Mouse (Mus musculus) embryonic facial prominence, embryonic 12.5 days (tissue): ENCODE results near the gene Isy1. TPM values are rescaled to one million over a fixed set of nuclear protein-coding genes. Genes with fewer than 3 reads are reported as not detected.

Experiments
- ATAC-seq: fragments of 200-750 bp; cut with Nextera tagmentation; 2 replicates; pipeline ENCODE4 v1.8.0; 2017; ENCODE audit not compliant: insufficient number of reproducible peaks, insufficient read depth, low FRiP score, low TSS enrichment
- H3K27ac ChIP-seq: fragments of 300-500 bp; sonication (generic); 2 replicates; pipeline ENCODE4 v1.5.1; 2016; ENCODE audit warnings: mild to moderate bottlenecking
- H3K27me3 ChIP-seq: fragments of 300-500 bp; sonication (generic); 2 replicates; pipeline ENCODE4 v1.6.1; 2016; ENCODE audit warnings: mild to moderate bottlenecking, moderate library complexity
- H3K36me3 ChIP-seq: fragments of 300-500 bp; sonication (generic); 2 replicates; pipeline ENCODE4 v1.6.1; 2016; ENCODE audit warnings: mild to moderate bottlenecking
- H3K4me1 ChIP-seq: fragments of 300-500 bp; sonication (generic); 2 replicates; pipeline ENCODE4 v1.6.1; 2016
- H3K4me2 ChIP-seq: fragments of 300-500 bp; sonication (generic); replicated peaks from 2 replicates; pipeline ENCODE4 v1.6.1; 2016; ENCODE audit warnings: mild to moderate bottlenecking, moderate library complexity
- H3K4me3 ChIP-seq: fragments of 300-500 bp; sonication (generic); 2 replicates; pipeline ENCODE4 v1.5.1; 2016; ENCODE audit warnings: mild to moderate bottlenecking
- H3K9ac ChIP-seq: fragments of 300-500 bp; sonication (generic); 2 replicates; pipeline ENCODE4 v1.6.1; 2016; ENCODE audit warnings: mild to moderate bottlenecking, moderate library complexity
- H3K9me3 ChIP-seq: fragments of 300-500 bp; sonication (generic); 2 replicates; pipeline ENCODE4 v1.6.1; 2016; ENCODE audit warnings: mild to moderate bottlenecking, moderate library complexity
- WGBS: fragments of 180-500 bp; shearing (Covaris S2); methylation state at CpG from one replicate; pipeline ENCODE4 v1.1.7; 2016; 5-methylcytosine and 5-hydroxymethylcytosine counted together
- polyA plus RNA-seq: library from polyadenylated mRNA; unstranded; fragments of >200 nt; fragmentation: Nextera tagmentation; extraction: Ambion mirVana; gene quantifications from 2 replicates; pipeline ENCODE4 v1.2.1, GENCODE M21; 2016

Gene Isy1
- polyA plus RNA-seq, 1 experiment from 2014 or later = 60.5 TPM

DNA sequence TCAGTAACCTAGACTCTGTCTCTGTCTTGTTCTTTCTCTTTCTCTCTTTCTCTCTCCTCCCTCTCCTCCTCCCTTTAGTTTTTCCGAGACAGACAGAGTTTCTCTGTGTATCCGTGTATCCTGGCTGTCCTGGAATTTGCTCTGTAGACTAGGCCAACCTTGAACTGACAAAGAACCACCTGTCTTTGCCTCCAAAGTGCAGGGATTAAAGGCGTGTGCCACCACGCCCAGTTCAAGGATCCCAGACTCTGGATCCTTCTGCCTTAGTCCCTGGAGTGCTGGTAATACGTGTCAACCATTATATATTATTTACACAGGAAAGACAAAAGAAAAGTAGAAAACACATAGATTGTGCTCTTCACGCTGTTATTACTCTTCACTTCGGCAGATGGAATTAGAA is 32.6 kb upstream of the Isy1 start:
- H3K9ac ChIP-seq = no peak overlapping the region
- H3K4me2 ChIP-seq = no peak overlapping the region
- no peak for ATAC-seq
- H3K27ac ChIP-seq = no peak overlapping the region
- H3K27me3 ChIP-seq = no peaks in the 10 kb centered on the region
- H3K4me1 ChIP-seq = no peaks in the 10 kb centered on the region
- no peak overlapping the region for H3K4me3 ChIP-seq
- no peaks in the 10 kb centered on the region for H3K9me3 ChIP-seq
- no peaks in the 10 kb centered on the region for H3K36me3 ChIP-seq
- 87% methylated on average over 7 of the region's 7 CpGs for whole genome bisulfite sequencing

DNA sequence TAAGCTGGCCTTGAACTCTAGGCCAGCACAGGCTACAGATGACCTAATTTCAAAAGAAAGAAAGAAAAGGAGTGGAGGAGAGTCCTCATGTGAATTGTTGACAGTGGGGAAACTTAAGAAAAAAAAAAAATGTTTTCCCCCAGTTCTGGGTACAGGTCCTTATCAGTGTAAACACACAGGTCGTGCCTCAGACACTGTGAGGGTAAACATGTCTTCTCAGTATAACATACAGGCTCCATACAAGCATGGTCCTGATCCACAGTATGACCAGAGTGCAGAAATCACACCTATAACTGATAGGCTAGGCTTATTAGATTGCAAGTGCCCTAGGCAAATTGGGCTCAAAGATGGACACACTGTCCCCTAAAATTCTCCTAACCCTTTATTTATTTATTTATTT is 31.8 kb upstream of the Isy1 start:
- Histone ChIP-seq H3K4me1 (no peaks in the 10 kb centered on the region), H3K4me3 (no peak overlapping the region), H3K27me3 (no peaks in the 10 kb centered on the region), H3K9me3 (no peaks in the 10 kb centered on the region), H3K9ac (no peak overlapping the region), H3K4me2 (no peak overlapping the region), H3K27ac (no peak overlapping the region), H3K36me3 (no peaks in the 10 kb centered on the region)
- 87% methylated on average over 1 of the region's 1 CpGs for WGBS
- no peak for ATAC-seq

DNA sequence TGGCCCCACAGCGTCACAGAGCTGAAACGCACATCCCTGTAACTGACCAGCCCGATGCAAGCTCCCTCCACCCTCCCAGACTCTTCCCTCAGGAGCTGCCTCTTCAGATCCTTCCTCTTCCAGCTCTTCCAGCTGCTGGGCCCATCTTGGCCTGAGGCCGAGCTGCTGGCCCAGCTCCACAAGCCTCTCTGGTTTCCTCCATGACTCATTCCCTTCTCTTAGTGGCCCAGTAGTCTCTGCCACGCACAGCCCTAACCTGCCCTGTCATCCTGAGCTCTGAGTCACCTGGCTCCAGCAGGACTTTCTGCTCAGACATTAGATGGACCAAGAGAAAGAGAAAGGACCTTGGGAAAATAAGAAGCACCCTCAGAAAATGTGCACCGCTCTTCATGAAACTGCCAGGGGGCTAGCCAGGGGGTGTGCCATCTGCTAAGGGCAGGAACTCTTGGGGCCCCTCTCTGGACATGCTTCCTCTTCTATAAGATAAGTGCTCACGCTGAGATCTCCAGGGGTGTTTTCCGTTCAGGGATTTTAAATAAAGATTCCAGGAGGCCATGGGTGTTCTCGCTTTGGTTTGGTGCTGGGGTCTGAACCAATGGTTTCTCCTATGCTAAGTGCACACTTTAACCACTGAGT is 30.4 kb upstream of the Isy1 start:
- no peak overlapping the region for H3K4me2 ChIP-seq
- no peak overlapping the region for H3K4me3 ChIP-seq
- H3K9me3 ChIP-seq = no peaks in the 10 kb centered on the region
- no peak overlapping the region for H3K27ac ChIP-seq
- H3K27me3 ChIP-seq = no peaks in the 10 kb centered on the region
- H3K9ac ChIP-seq = no peak overlapping the region
- no peaks in the 10 kb centered on the region for H3K4me1 ChIP-seq
- no peaks in the 10 kb centered on the region for H3K36me3 ChIP-seq
- ATAC-seq = no peak
- WGBS = 75% methylated on average over 9 of the region's 9 CpGs

DNA sequence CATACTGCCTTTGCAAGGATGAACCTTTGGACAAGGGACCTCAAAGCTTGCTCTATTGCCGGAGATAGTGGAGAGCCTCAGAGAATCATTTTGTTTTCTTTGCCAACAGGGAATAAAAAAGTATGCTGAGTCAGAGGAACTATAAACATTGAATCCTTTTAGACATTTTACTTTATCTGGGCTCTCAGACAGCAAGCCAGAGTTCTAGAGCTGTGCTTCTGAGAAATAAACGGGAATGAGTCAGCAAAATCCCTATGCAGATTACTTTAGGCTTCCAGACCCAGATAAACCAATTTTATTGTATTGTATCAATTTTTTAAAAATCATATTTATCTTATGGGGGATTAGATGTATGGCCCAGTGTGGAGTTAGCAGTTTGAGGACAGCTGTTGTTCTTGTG is 28.7 kb upstream of the Isy1 start:
- Histone ChIP-seq H3K36me3 (no peaks in the 10 kb centered on the region), H3K27me3 (no peaks in the 10 kb centered on the region), H3K9me3 (no peaks in the 10 kb centered on the region), H3K4me3 (no peak overlapping the region), H3K9ac (no peak overlapping the region), H3K4me1 (no peaks in the 10 kb centered on the region), H3K4me2 (no peak overlapping the region), H3K27ac (no peak overlapping the region)
- 77% methylated on average over 2 of the region's 2 CpGs for WGBS
- no peak for ATAC-seq

DNA sequence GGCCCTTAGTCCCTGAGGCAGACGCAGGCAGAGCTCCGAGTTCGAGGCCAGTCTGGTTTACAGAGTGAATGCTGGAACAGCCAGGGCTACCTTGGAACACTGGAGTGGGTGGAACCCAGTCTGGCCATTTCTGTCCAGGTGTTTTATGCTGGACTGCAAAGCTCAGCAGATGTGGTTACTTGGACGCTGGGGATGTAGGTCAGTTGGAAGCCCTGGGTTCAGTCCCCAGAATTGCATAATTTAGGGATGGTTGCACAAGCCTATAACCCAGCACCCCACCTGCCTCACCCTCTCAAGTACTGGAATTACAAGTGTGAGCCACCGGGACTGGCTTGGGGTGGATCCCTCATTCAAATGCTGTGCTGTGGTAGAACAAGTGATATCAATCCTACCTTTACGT is 27.6 kb upstream of the Isy1 start:
- Histone ChIP-seq H3K9ac (no peak overlapping the region), H3K27me3 (no peaks in the 10 kb centered on the region), H3K9me3 (no peaks in the 10 kb centered on the region), H3K4me3 (no peak overlapping the region), H3K4me2 (no peak overlapping the region), H3K36me3 (no peaks in the 10 kb centered on the region), H3K27ac (no peak overlapping the region), H3K4me1 (no peaks in the 10 kb centered on the region)
- ATAC-seq = no peak
- WGBS = 83% methylated on average over 6 of the region's 6 CpGs

DNA sequence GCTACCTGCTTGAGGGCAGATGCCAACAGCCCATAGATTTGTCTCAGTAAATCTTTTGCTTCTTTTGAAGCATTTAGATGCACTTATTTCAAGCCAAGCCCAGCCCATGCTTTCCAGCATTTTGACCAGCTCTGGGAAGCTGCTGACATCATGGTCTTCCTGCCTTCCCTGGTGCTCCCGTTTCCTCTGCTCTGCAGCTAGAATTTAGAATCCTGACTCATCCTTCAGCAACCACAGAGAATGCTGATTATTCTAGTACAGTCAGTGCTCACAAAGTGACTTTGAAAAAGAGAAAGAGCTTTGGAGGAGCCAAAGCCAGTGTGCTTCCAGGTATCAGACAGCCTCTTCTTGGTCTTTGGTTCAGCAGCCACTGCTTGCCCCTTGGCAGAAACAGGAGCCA is 18.5 kb upstream of the Isy1 start:
- Histone ChIP-seq H3K36me3 (no peaks in the 10 kb centered on the region), H3K27ac (no peak overlapping the region), H3K4me2 (no peak overlapping the region), H3K9me3 (no peaks in the 10 kb centered on the region), H3K9ac (no peak overlapping the region), H3K4me1 (no peaks in the 10 kb centered on the region), H3K4me3 (no peak overlapping the region), H3K27me3 (no peaks in the 10 kb centered on the region)
- ATAC-seq = no peak
- WGBS = 53% methylated on average over 1 of the region's 1 CpGs

DNA sequence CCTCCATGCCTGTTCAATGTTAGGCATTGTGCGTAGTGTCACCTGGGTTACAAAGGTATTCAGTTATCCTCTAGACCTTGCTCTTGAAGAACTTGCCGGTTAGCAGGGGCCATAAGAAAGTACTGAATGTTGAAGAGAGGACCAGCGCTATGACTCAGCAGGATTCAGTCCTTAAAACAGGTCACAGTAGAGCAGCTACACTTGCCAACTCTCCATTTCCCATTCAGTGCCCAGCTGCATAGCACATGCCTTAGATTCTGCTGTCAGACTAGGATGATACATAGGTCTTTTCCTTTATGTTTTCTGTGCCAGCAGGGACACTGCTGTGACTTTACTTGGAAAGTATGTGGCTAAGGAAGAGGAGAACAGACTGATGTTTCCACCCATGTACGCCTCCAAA is 14.8 kb upstream of the Isy1 start:
- H3K27ac ChIP-seq = no peak overlapping the region

DNA sequence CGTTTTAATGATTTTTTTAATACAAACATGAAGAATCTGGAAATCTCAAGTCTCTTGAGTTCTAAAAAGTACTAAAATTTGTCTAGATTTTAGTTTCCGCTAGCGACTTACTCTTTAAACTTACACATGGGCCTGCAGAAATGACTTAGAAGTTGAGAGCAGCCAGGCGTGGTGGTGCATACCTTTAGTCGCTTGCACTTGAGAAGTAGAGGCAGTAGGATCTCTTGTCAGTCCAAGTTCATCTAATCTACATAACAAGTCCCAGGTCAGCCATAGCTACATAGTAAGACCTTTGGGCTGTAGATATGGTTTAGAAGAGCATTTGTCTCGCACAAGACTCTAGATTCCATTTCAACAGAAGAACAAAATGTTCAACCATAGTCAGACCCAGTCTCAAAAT is 13.3 kb upstream of the Isy1 start:
- whole genome bisulfite sequencing = 81% methylated on average over 6 of the region's 6 CpGs
- no peak overlapping the region for H3K4me3 ChIP-seq
- ATAC-seq = no peak

More for the DNA sequence above, 14.8 kb upstream of the Isy1 start:
- Histone ChIP-seq H3K4me3 (no peak overlapping the region), H3K36me3 (0 out of 2 replicates have a peak, but pooled peaks cover 3% of the 10 kb centered on the region), H3K4me2 (no peak overlapping the region), H3K9me3 (no peaks in the 10 kb centered on the region), H3K9ac (no peak overlapping the region), H3K4me1 (peaks cover 6% of the 10 kb centered on the region), H3K27me3 (no peaks in the 10 kb centered on the region)
- no peak for ATAC-seq
- 88% methylated on average over 4 of the region's 4 CpGs for WGBS

DNA sequence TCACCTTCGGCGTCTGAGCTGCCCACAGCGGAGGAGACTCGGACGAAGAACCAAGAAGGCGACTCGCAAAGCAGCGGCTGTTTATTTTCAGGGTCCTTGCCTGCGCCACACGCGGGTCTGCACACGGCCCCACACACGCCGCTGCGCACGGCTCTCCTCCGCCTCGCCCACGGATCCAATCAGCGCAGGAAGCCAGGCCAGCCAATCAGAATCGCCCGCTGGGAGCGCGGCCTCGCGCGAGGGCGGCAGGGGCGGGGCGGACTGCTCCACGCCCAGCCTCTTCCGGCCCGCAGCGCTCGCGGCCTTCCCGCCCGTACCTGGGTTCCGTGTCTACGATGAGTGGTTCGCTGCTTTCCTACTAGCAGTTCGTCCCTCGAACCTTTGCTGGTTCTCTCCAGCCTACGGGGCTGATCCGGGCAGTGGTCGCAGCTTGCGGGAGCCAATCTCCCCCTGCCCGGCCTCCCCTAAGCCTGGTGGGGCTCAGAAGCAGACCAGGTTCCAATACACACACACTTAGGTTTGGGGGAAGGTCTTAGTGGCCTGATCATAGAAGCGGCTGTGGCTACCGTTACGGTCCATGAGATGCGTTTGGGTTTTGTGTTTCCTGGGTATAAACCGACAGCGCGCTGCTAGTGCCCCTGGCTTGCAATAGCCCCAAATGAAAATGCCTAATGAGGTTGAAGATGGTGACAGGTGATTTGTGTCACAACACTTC is 12.5 kb upstream of the Isy1 start, which contains the start of gene Cnbp:
TSS of gene Cnbp (minus strand) at position 207 of the 715 bp plus-strand sequence.
- Histone ChIP-seq H3K36me3 (0 out of 2 replicates have a peak, but pooled peaks cover 10% of the 10 kb centered on the region), H3K4me1 (peaks cover 24% of the 10 kb centered on the region), H3K9me3 (no peaks in the 10 kb centered on the region), H3K27ac (peak within 1 kb of the TSS; percentile 96), H3K4me3 (peak within 1 kb of the TSS; percentile 100), H3K27me3 (no peaks in the 10 kb centered on the region), H3K9ac (peak within 1 kb of the TSS; percentile 100), H3K4me2 (peak within 1 kb of the TSS; percentile 74)
- peak; percentile 96 for ATAC-seq
- WGBS = under 1% methylated on average over 52 of the region's 55 CpGs

More for the DNA sequence above, 13.3 kb upstream of the Isy1 start:
- no peaks in the 10 kb centered on the region for H3K9me3 ChIP-seq
- no peak overlapping the region for H3K9ac ChIP-seq
- no peaks in the 10 kb centered on the region for H3K27me3 ChIP-seq
- no peak overlapping the region for H3K27ac ChIP-seq
- H3K36me3 ChIP-seq = 0 out of 2 replicates have a peak, but pooled peaks cover 8% of the 10 kb centered on the region
- peaks cover 21% of the 10 kb centered on the region for H3K4me1 ChIP-seq
- no peak overlapping the region for H3K4me2 ChIP-seq

DNA sequence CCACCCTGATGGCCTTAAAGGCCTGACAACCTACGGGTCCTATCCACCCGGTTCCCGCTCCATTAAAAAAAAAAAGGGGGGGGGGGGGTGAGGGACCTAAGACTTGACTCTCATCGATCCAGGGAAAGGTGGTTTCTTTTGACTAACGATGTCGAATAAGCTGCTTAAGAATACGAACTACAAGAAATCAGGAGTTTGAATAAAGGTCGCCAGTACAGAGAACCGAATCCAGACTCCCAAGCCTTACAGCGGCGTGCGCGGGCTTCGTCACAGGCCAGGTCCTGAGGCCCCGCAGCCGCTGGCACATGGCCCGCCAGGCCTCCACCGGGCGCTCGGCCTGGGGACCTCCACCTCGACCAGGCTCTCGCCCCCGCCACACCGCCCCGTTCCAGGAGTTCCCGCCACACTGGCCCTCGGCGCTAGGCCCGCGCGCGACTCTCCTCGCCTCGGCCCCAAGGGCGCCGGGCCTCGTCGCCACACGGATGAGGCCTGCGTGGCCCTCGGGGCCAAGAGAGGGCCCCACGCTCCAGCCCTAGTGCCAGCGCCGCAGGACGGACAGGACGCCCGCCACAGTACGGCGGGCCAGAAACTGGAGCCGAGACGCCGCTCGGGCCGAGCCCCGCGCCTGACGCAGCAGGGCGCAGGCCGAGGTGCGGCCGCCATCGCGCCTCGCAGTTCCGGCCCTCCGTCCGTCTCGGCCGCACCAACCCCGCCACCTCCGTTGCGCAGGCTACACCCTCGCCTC is 11.7 kb upstream of the Isy1 start:
- Histone ChIP-seq H3K36me3 (peaks cover 14% of the 10 kb centered on the region), H3K9me3 (no peaks in the 10 kb centered on the region), H3K4me2 (peak overlapping the region; percentile 74), H3K4me3 (peak overlapping the region; percentile 100), H3K4me1 (peaks cover 24% of the 10 kb centered on the region), H3K9ac (peak overlapping the region; percentile 100), H3K27me3 (no peaks in the 10 kb centered on the region), H3K27ac (peak overlapping the region; percentile 96)
- WGBS = under 1% methylated on average over 73 of the region's 73 CpGs
- peak; percentile 78 for ATAC-seq

DNA sequence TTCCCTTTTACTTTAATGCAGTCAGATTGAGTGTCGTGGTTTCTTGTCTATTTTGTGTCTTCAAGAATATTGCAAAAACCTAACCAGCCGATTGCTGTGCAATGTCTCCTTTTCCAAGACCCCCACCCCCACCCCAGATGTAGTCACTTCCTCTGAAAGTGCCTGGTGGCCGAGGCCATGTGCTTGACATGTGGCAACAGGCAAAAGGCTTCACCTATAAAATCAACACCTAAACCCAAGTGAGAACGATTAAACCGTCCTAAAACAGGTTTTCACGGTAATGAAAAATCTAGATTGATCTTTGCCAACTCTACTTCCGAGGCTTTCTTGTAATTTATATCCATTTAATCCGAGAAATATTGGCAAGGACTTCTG is 11.2 kb upstream of the Isy1 start:
- peak overlapping the region; percentile 100 for H3K9ac ChIP-seq
- WGBS = under 1% methylated on average over 8 of the region's 8 CpGs
- no peaks in the 10 kb centered on the region for H3K9me3 ChIP-seq
- H3K27ac ChIP-seq = peak overlapping the region; percentile 96
- H3K27me3 ChIP-seq = no peaks in the 10 kb centered on the region
- ATAC-seq = no peak
- H3K4me3 ChIP-seq = peak overlapping the region; percentile 100
- H3K4me1 ChIP-seq = peaks cover 24% of the 10 kb centered on the region
- H3K36me3 ChIP-seq = peaks cover 20% of the 10 kb centered on the region
- peak overlapping the region; percentile 74 for H3K4me2 ChIP-seq

DNA sequence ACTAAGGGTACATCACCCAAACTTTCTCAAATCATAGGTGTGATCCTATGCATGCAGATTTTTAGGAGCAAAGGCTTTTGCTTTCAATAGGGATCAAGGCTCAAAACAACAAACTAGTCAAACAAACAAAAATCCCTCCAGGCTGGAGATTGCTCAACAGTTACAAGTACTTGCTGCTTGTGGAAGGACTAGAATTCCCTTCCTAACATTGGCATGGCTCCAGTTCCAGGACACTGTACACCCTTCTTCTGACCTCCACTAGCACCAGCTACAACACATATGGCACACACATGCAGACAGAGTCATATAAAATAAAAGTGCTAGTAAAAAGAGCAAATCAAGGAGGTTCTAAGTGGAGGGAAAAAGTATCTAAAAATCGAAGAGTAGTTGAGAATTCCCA is 8.2 kb upstream of the Isy1 start:
- Histone ChIP-seq H3K27me3 (no peaks in the 10 kb centered on the region), H3K9ac (no peak overlapping the region), H3K27ac (no peak overlapping the region), H3K9me3 (no peaks in the 10 kb centered on the region), H3K4me2 (no peak overlapping the region), H3K4me3 (no peak overlapping the region), H3K4me1 (peaks cover 24% of the 10 kb centered on the region), H3K36me3 (peaks cover 46% of the 10 kb centered on the region)
- no peak for ATAC-seq
- 72% methylated on average over 1 of the region's 1 CpGs for WGBS
